Mouse (Mus musculus): ENCODE measurements around the gene Dnmt1.

DNA sequence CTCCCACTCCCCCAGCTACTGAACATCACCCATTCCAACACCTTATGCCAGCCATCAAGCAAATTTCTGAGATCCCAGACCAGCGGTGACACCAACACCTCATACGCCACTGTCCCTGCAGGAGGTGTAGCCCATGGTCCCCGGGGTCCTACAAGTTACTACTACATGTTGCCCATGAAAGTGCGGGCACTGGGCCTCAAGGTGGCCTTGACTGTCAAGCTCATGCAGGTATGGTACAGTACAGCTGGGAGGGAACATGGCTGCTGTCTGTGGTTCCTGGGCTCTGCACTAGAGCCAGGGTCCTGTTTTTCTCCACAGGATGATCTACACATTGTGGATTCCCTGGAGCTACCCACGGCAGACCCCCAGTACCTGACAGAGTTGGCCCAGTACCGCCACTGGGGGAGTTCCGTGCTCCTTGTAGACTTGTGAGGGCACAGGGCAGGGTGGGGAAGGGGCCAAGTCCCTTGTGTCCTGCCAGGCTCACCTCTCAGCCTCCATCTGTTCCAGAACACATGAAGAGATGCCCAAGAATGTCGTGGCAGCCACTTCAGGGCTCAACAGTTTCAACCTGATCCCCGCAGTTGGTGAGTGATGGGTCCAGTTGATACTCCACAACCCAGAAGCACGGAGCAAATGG is 47.7 kb upstream of the Dnmt1 start:
- no peak for TF ChIP-seq CTCF (IDR thresholded peaks at IDR 0.05; ENCODE audit: extremely low read depth, insufficient read length, insufficient replicate concordance, low read depth, low read length)
- TF ChIP-seq POLR2A (IDR thresholded peaks at IDR 0.05; ENCODE audit: low read depth, low read length) = no peak
